Mouse (Mus musculus) lung, postnatal 0 days (tissue): ENCODE measurements around the gene Kctd2.

ENCODE experiments used
- CTCF ChIP-seq: IDR thresholded peaks from 2 replicates; pipeline ENCODE4 v1.5.1; 2016; ENCODE audit warnings: antibody characterized with exemption, mild to moderate bottlenecking
- EP300 ChIP-seq: IDR thresholded peaks from 2 replicates; pipeline ENCODE4 v1.6.1; 2016; ENCODE audit warnings: antibody characterized with exemption, mild to moderate bottlenecking, control low read depth

DNA sequence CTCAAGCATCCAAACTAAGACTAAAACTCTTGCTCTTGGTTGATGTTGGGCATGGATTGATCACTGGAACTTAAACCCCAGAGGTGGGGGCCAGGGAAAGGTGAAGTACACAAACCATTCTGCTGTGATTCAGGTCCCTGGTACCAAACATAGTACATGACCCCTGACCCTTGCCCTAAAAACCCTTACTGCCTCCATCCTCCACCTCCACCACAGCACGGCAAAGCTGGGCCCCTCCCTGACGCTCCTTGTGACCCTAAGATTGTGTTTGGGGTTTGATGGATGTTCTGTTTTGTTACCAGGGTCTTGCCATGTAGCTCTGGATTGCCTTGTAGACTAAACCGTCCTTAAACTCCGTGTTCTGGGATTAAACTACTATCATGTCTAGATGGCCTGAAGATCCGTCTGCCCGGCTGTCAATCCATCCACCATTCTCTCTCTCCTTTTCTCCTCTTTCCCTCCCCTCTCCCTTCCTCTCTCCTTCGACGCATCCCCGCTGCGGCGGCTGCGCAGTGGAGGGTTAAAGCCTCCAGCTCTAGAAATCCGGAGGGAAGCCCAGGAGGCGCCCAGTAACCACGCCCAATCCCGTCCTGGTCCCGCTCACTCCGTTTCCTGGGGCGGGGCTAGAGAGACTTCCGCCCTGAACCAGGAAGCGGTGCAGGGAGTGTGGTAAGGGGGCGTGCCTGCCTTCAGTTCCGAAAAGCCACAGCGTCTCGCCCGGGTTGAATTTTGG, 55.3 kb downstream of the Kctd2 start, which contains the start of gene Armc7:
- no peak for TF ChIP-seq CTCF
- 0 out of 2 replicates have a peak, but pooled peaks have one; percentile 13 for TF ChIP-seq EP300
